Mouse (Mus musculus) ES-E14 (cell line): ENCODE results near the gene BC030500. TPM values are rescaled to one million over a fixed set of nuclear protein-coding genes. Genes with fewer than 3 reads are reported as not detected.
A peak's percentile ranks its signal among the peaks of the same experiment; 100 is the strongest.

Source experiments
- DNase-seq: peaks from one replicate; pipeline ENCODE4 v3.0.0-alpha.2; 2013; ENCODE audit warnings: low read depth, low spot score
- H3K27ac ChIP-seq: 2 replicates; pipeline ENCODE4 v1.5.1; 2012; ENCODE audit warnings: low read depth, mild to moderate bottlenecking, low read length, moderate library complexity, mixed read lengths; ENCODE audit not compliant: poor library complexity, insufficient read depth, severe bottlenecking
- H3K36me3 ChIP-seq: 2 replicates; pipeline ENCODE4 v1.6.1; 2012; ENCODE audit warnings: mild to moderate bottlenecking, low read length, moderate library complexity, mixed read lengths; ENCODE audit not compliant: control insufficient read depth, poor library complexity, insufficient read depth, severe bottlenecking
- H3K4me1 ChIP-seq, 2 experiments: fragments of 150-350 bp in 1 of 2; sonication (generic) in 1 of 2; 2 replicates each; pipeline ENCODE4 v1.6.1; 2012; ENCODE audit warnings: low read length in 2 of 2, mild to moderate bottlenecking in 1 of 2, mixed read lengths in 1 of 2; ENCODE audit not compliant: control insufficient read depth in 2 of 2, insufficient read depth in 2 of 2, poor library complexity in 1 of 2
- H3K4me3 ChIP-seq, 2 experiments: fragments of 150-350 bp in 1 of 2; sonication (generic) in 1 of 2; 2 replicates each; pipeline ENCODE4 v1.5.1; 2012; ENCODE audit warnings: low read length in 2 of 2, low read depth in 1 of 2, mild to moderate bottlenecking in 1 of 2, mixed read lengths in 1 of 2; ENCODE audit not compliant: insufficient read depth in 1 of 2, poor library complexity in 1 of 2, severe bottlenecking in 1 of 2
- H3K9ac ChIP-seq: 2 replicates; pipeline ENCODE4 v1.6.1; 2012; ENCODE audit warnings: low read depth, mild to moderate bottlenecking, low read length, mixed read lengths; ENCODE audit not compliant: poor library complexity, insufficient read depth, severe bottlenecking
- H3K9me3 ChIP-seq: fragments of 150-350 bp; sonication (generic); 2 replicates; pipeline ENCODE4 v1.6.1; 2012; ENCODE audit warnings: low read depth, mild to moderate bottlenecking, low read length; ENCODE audit not compliant: control insufficient read depth, insufficient read depth
- CHD2 ChIP-seq: IDR thresholded peaks from 2 replicates; pipeline ENCODE4 v1.6.1; 2014; ENCODE audit warnings: mild to moderate bottlenecking, low read depth, low read length, inconsistent platforms
- HCFC1 ChIP-seq: IDR thresholded peaks from 2 replicates; pipeline ENCODE4 v1.6.1; 2012; ENCODE audit warnings: low read length, inconsistent platforms, borderline replicate concordance; ENCODE audit not compliant: insufficient read depth
- MAFK ChIP-seq: IDR thresholded peaks from 2 replicates; pipeline ENCODE4 v1.6.1; 2014; ENCODE audit warnings: mild to moderate bottlenecking, low read depth, low read length, inconsistent platforms; ENCODE audit not compliant: insufficient read depth
- ZC3H11A ChIP-seq: IDR thresholded peaks from 2 replicates; pipeline ENCODE4 v1.6.1; 2012; ENCODE audit warnings: low read depth, mild to moderate bottlenecking, inconsistent platforms, low read length, borderline replicate concordance
- ZNF384 ChIP-seq: IDR thresholded peaks from 2 replicates; pipeline ENCODE4 v1.6.1; 2012; ENCODE audit warnings: low read depth, low read length, inconsistent platforms
- in situ Hi-C, 2 experiments: fragments of 600-800 bp; cut with MboI; formaldehyde crosslinking; loops; one replicate each; pipeline ENCODE4 v1.15.1; 2025; ENCODE audit warnings: low sequenced_read_pairs in 2 of 2, inconsistent platforms in 1 of 2; ENCODE audit not compliant: unreplicated experiment in 2 of 2
- total RNA-seq: library from RNA; depleted of rRNA; stranded (reverse); fragments of 300-350 nt; gene quantifications from 2 replicates; pipeline ENCODE4 v1.2.3, GENCODE M21; 2012; rRNA removed

Gene BC030500
- total RNA-seq: not detected in 2 replicates

DNA sequence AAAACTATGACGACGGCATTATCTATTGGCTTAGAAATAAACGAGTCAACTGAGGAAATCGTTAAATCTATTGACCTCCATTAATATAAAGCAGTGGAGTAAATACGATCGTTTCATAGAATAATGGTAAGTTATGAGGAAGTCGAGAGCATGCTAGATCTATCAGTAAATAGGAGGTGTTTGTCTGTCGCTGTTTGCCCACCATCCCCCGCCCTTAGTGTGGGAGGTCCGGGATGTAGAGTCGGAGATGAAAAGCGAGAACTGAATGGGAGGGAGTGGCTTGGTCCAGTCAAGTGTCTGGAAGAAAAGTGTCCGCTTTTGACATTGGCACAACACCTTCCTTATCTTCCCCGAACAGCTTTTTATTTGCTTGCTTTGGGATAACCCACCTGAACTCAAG lies at the start of gene BC030500:
BC030500 (plus strand) TSS at position 79 of the 400 bp plus-strand sequence.
- in situ Hi-C loops: no loop called here
- no peak within 1 kb of the TSS for H3K27ac ChIP-seq
- peak within 1 kb of the TSS; percentile 45 to 48 for H3K4me3 ChIP-seq
- H3K9ac ChIP-seq: no peak within 1 kb of the TSS
- H3K9me3 ChIP-seq: no peaks in the 10 kb centered on the region
- H3K36me3 ChIP-seq: no peaks in the 10 kb centered on the region
- no peak for DNase-seq
- TF ChIP-seq MAFK: no peak
- no peak for TF ChIP-seq ZC3H11A
- no peak for TF ChIP-seq ZNF384
- no peak for TF ChIP-seq HCFC1
- TF ChIP-seq CHD2: no peak
- H3K4me1 ChIP-seq: no peaks in the 10 kb centered on the region

DNA sequence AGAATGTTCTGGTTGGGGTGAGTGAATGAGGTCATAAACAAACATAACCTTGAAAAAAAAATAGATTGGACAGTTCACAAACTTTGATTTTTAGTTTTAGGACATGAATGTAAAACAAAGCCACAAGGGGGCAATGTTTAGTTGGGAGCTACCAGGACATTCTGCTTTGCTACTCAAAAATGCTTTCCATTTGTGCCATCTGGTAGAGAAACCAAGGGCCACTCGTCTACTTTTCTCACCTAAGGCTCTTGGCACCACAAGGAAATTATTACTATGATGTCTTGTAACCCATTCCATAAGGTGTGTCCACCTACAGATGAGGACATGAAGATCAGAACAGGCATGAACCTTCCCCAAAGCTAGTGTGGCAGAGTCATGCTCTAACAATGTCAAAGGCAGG lies 25.1 kb upstream of the BC030500 start:
- in situ Hi-C loops: no loop called here
- Histone ChIP-seq H3K27ac (no peak overlapping the region), H3K9ac (no peak overlapping the region), H3K4me3 (no peak overlapping the region), H3K4me1 (no peaks in the 10 kb centered on the region), H3K36me3 (no peaks in the 10 kb centered on the region), H3K9me3 (no peaks in the 10 kb centered on the region)
- TF ChIP-seq ZNF384: no peak
- no peak for TF ChIP-seq HCFC1
- no peak for TF ChIP-seq MAFK
- TF ChIP-seq ZC3H11A: no peak
- TF ChIP-seq CHD2: no peak
- peak; percentile 6 for DNase-seq

DNA sequence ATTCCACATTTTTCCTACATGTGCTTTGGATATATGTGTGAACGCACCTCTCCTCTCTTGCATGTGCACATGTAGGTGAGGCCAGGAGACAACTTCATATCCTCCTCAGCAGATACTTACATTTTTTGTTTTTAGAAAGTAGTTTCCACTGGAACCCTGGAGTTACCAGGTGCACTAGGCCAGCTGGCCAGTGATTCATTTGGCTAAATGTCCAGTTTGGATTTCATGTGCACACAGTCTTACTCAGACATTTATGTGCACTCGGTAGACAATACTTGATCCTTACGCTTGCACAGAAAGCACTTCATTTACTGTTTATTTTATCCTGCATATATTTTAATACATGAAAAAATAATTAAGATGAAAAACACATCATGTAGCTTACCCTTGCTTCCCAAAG lies 21.0 kb upstream of the BC030500 start:
- in situ Hi-C loops: no loop called here
- H3K9me3 ChIP-seq: no peaks in the 10 kb centered on the region
- DNase-seq: no peak
- no peak overlapping the region for H3K27ac ChIP-seq
- TF ChIP-seq MAFK (no peak), ZNF384 (no peak)
- no peaks in the 10 kb centered on the region for H3K4me1 ChIP-seq
- H3K9ac ChIP-seq: no peak overlapping the region
- no peaks in the 10 kb centered on the region for H3K36me3 ChIP-seq
- H3K4me3 ChIP-seq: no peak overlapping the region

DNA sequence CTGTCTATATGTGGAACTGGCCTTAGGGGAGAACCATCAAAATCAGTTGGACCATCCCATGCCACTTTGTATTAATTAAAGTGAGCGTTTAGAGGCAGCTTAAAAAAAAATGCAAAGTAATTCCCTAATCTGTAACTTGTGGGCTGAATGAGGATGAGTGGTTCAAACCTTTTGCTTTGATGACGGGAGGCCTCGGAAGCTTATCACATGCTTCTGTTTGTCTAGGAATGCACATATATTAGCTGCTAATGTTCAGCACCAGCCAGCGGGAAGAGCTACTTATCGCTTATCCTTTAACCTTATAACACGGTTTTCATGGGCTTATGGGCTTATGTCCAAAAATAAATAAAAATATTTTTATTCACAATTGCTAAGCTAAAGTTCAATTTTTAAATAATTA lies 15.6 kb upstream of the BC030500 start:
- H3K9me3 ChIP-seq: no peaks in the 10 kb centered on the region
- H3K4me3 ChIP-seq: no peak overlapping the region
- no peak for TF ChIP-seq ZNF384
- no peak for TF ChIP-seq CHD2
- TF ChIP-seq ZC3H11A: no peak
- no peak for TF ChIP-seq MAFK
- TF ChIP-seq HCFC1: no peak
- DNase-seq: no peak
- in situ Hi-C loops: no loop called here
- no peak overlapping the region for H3K27ac ChIP-seq
- no peaks in the 10 kb centered on the region for H3K36me3 ChIP-seq
- no peaks in the 10 kb centered on the region for H3K4me1 ChIP-seq
- H3K9ac ChIP-seq: no peak overlapping the region

DNA sequence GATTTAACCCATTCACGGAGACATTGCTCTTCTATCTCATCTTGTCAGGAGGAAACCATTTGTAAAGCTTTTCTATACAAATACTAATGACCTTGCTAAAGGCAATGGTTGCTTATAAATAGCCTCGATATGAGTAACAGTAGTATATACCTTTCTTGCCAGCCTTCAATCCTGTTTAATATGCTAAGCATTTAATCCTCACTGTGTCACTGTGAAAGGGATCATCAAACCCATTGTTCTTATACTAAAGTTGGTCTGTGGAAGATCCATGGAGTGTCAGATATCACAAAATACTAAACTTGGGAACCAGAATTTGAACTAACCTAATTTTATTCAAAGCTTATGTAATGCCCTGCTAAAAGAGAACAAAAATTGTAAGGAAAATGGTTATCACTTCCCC lies 7.1 kb upstream of the BC030500 start:
- Histone ChIP-seq H3K36me3 (no peaks in the 10 kb centered on the region), H3K4me1 (no peaks in the 10 kb centered on the region), H3K9ac (no peak overlapping the region), H3K27ac (no peak overlapping the region), H3K4me3 (no peak overlapping the region), H3K9me3 (no peaks in the 10 kb centered on the region)
- DNase-seq: no peak
- TF ChIP-seq ZC3H11A (no peak), HCFC1 (no peak), ZNF384 (no peak), MAFK (no peak), CHD2 (no peak)
- in situ Hi-C loops: no loop called here
